Mouse (Mus musculus): ENCODE data around the gene Zfp819. TPM values are rescaled to one million over a fixed set of nuclear protein-coding genes. Genes with fewer than 3 reads are reported as not detected.

Zfp819 gene
- total RNA-seq, 2 experiments from 2014 or later: not detected

- intact Hi-C loops (cut with DNase I): no loop called here
- Histone ChIP-seq H3K27ac (no peak overlapping the region), H3K4me3 (no peak overlapping the region)
- no peak for TF ChIP-seq CTCF (IDR thresholded peaks at IDR 0.05)
- DNase-seq: no peak
Observed at GRCm38 (mm10) chr7:43613816-43614551, 7.0 kb downstream of the Zfp819 start.

- TF ChIP-seq CTCF (IDR thresholded peaks at IDR 0.05): no peak
- intact Hi-C loops (cut with DNase I): no loop called here
- DNase-seq: no peak
- no peak overlapping the region for H3K4me3 ChIP-seq
- no peak overlapping the region for H3K27ac ChIP-seq
Observed at GRCm38 (mm10) chr7:43622927-43623326, 16.0 kb downstream of the Zfp819 start.

GRCm38 (mm10) chr7:43623819-43624218, 16.9 kb downstream of the Zfp819 start:
- no peak for DNase-seq
- no peak overlapping the region for H3K27ac ChIP-seq
- H3K4me3 ChIP-seq: no peak overlapping the region
- intact Hi-C loops (cut with DNase I): no loop called here
- no peak for TF ChIP-seq CTCF (IDR thresholded peaks at IDR 0.05)

- no peak overlapping the region for H3K4me3 ChIP-seq
- no peak for DNase-seq
- no peak overlapping the region for H3K27ac ChIP-seq
- TF ChIP-seq CTCF (IDR thresholded peaks at IDR 0.05): no peak
- intact Hi-C loops (cut with DNase I): no loop called here
Observed at GRCm38 (mm10) chr7:43625065-43625464, 18.1 kb downstream of the Zfp819 start.

GRCm38 (mm10) chr7:43625794-43626422, 18.9 kb downstream of the Zfp819 start:
- TF ChIP-seq CTCF (IDR thresholded peaks at IDR 0.05): no peak

DNA sequence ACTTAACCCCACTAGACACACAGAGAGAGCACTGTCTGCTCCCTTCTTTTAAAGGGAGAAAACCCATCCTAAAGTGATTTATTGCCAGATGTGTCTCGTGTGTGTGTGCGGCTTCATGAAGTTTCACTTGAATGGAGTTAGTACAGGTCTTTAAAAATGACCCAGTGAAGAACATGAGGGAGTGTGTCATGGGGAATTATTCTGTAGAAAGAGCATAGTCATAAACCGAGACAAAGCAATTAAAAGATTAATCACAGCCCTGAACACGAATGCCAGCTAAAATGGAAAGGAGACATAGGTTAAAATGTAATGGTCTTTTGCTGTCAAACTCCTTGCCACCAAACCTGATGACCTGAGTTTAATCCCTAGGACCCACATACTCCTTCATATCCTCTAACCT, 27.0 kb downstream of the Zfp819 start:
- DNase-seq: no peak
- Histone ChIP-seq H3K4me3 (no peak overlapping the region), H3K27ac (no peak overlapping the region)
- intact Hi-C loops (cut with DNase I): no loop called here
- no peak for TF ChIP-seq CTCF (IDR thresholded peaks at IDR 0.05)

More at GRCm38 (mm10) chr7:43625794-43626422, 18.9 kb downstream of the Zfp819 start:
- Histone ChIP-seq H3K4me3 (no peak overlapping the region), H3K27ac (no peak overlapping the region)
- DNase-seq: no peak
- intact Hi-C loops (cut with DNase I): no loop called here

GRCm38 (mm10) chr7:43634500-43634899, 27.5 kb downstream of the Zfp819 start, which contains the start of gene Ceacam18:
TSS of gene Ceacam18 (plus strand) at chr7:43634707.
- TF ChIP-seq CTCF (IDR thresholded peaks at IDR 0.05): no peak
- no peak within 1 kb of the TSS for H3K27ac ChIP-seq
- intact Hi-C loops (cut with DNase I): no loop called here
- DNase-seq: no peak
- no peak within 1 kb of the TSS for H3K4me3 ChIP-seq

- DNase-seq: no peak
- intact Hi-C loops (cut with DNase I): no loop called here
- H3K27ac ChIP-seq: no peak overlapping the region
- no peak overlapping the region for H3K4me3 ChIP-seq
- no peak for TF ChIP-seq CTCF (IDR thresholded peaks at IDR 0.05)
Observed at GRCm38 (mm10) chr7:43636194-43636593, 29.2 kb downstream of the Zfp819 start.

DNA sequence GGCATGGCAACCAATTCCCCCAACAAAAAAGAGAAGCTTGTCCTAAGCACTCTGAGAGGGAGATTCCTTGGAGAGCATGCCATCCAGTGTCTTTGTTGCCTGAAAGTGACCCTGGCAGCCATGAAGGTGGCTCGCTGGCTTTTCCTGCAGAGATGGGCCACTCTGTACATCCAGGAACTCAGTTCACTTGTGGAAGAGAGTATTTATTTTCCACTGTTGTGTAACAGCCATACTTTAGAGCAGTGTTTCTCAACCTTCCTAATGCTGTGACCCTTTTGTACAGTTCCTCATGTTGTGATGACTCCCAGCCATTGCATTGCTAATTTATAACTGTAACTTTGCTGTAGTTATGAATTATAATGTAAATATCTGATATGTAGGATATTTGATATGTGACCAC, 30.1 kb downstream of the Zfp819 start:
- Histone ChIP-seq H3K27ac (no peak overlapping the region), H3K4me3 (no peak overlapping the region)
- no peak for DNase-seq
- intact Hi-C loops (cut with DNase I): no loop called here
- no peak for TF ChIP-seq CTCF (IDR thresholded peaks at IDR 0.05)

DNA sequence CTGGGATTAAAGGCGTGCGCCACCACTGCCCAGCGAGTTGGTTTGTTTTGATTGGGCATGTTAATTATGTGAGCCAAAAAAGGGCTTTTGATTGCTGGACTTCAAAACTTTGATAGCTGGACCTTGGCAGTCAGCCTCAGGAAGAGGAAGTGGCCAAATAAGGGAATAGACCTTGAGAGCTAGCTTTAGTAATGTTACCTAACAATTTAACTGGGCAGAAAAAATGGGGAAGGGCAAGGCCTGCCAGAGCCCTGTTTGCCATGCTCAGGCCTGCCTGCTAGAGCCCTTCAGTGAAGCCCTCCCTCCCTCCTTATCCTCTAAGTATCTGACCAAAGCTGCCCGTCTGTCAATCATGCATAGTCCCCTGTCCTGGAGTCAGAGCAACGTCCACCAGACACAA, 35.6 kb downstream of the Zfp819 start:
- intact Hi-C loops (cut with DNase I): no loop called here
- no peak for DNase-seq
- Histone ChIP-seq H3K27ac (no peak overlapping the region), H3K4me3 (no peak overlapping the region)
- TF ChIP-seq CTCF (IDR thresholded peaks at IDR 0.05): no peak

- Histone ChIP-seq H3K4me3 (no peak overlapping the region), H3K27ac (no peak overlapping the region)
- DNase-seq: no peak
- intact Hi-C loops (cut with DNase I): no loop called here
- no peak for TF ChIP-seq CTCF (IDR thresholded peaks at IDR 0.05)
Observed at GRCm38 (mm10) chr7:43643046-43643652, 36.2 kb downstream of the Zfp819 start.

DNA sequence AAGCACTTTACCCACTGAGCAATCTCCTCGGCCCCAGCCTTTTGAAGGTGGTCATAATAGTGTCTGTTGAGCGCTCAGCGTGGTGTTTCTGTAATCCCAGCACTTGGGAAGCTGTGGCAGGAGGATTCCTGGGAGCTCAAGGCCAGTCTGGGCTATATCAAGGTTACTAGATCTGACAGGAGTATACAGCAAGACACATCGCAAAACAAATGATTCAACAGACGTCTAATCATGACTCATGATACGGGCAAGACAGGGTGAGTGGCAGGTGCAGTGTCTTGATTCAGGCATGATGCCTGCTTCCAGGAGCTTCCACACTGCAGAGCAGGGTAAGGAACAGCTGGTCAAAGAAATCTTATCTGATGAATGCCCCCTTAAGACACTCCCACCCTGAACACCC, 45.7 kb downstream of the Zfp819 start:
- intact Hi-C loops (cut with DNase I): no loop called here
- H3K4me3 ChIP-seq: no peak overlapping the region
- TF ChIP-seq CTCF (IDR thresholded peaks at IDR 0.05): no peak
- DNase-seq: no peak
- no peak overlapping the region for H3K27ac ChIP-seq

- intact Hi-C loops (cut with DNase I): no loop called here
- Histone ChIP-seq H3K27ac (no peak overlapping the region), H3K4me3 (no peak overlapping the region)
- no peak for TF ChIP-seq CTCF (IDR thresholded peaks at IDR 0.05)
- no peak for DNase-seq
Observed at GRCm38 (mm10) chr7:43654519-43654918, 47.5 kb downstream of the Zfp819 start.

Measured in gastrocnemius, adult 2 months (tissue).